Mouse (Mus musculus): ENCODE results near the gene Rec8. TPM values are rescaled to one million over a fixed set of nuclear protein-coding genes. Genes with fewer than 3 reads are reported as not detected.
A peak's percentile ranks its signal among the peaks of the same experiment; 100 is the strongest.

Rec8 gene
- total and polyA plus RNA-seq, 2 experiments from 2014 or later = 7.2 to 9.2 TPM

DNA sequence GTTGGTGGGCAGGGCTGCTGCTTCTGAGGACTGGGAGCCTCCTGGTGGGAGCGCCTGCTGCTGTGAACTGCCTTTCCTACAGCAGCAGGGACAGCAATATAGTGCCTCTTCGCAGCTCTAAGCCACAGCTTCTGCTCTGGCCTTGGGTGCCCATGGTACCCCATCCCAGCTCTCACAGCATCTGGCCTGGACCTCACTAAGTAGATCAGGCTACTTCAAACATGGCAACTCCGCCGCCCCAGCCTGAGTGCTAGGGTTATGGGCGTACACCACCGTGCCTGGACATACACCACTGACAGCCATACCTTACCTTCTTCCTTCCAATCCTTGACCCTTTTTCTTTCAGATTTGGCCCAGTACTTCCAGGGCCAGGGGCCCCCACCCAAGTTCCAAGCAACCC lies 9.5 kb upstream of the Rec8 start:
- H3K9ac ChIP-seq = no peak overlapping the region
- no peak for TF ChIP-seq CTCF (IDR thresholded peaks at IDR 0.05; ENCODE audit: low read depth)
- ATAC-seq (no peak), DNase-seq (no peak)
- H3K4me2 ChIP-seq (ENCODE audit: low read depth) = no peak overlapping the region
- H3K9me3 ChIP-seq (ENCODE audit: low read length) = no peaks in the 10 kb centered on the region
- H3K4me1 ChIP-seq (ENCODE audit: insufficient read depth) = no peaks in the 10 kb centered on the region
- no peak overlapping the region for H3K27ac ChIP-seq (ENCODE audit: low read depth, low read length)
- WGBS = 98% methylated on average over 6 of the region's 6 CpGs
- no peaks in the 10 kb centered on the region for H3K27me3 ChIP-seq (ENCODE audit: insufficient read depth, low read length)
- peaks cover 44% of the 10 kb centered on the region for H3K36me3 ChIP-seq (ENCODE audit: insufficient read depth)
- no peak overlapping the region for H3K4me3 ChIP-seq (ENCODE audit: low read depth, low read length)

DNA sequence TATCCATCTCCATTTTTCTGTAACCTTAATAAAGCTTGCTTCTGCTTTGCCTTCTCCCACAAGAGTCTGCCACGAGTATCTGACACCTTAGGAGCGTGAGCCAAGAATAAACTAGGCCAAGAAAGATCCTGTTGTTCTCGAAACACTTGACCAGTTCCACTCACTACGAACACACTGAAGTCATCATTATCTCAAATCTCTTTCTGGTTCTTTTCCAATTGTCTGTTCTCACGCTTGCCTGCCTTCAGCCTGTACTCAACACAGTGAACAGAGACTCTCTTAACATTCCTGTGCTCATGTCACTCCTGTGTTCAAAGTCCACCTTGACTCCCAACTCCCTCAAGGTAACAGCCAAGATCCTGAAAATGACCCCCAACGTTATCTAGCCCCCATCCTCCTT lies 4.5 kb upstream of the Rec8 start:
- DNase-seq (no peak), ATAC-seq (no peak)
- Histone ChIP-seq H3K4me1 (ENCODE audit: insufficient read depth) (no peaks in the 10 kb centered on the region), H3K4me2 (ENCODE audit: low read depth) (no peak overlapping the region), H3K4me3 (ENCODE audit: low read depth, low read length) (no peak overlapping the region), H3K36me3 (ENCODE audit: insufficient read depth) (peaks cover 16% of the 10 kb centered on the region), H3K27me3 (ENCODE audit: insufficient read depth, low read length) (no peaks in the 10 kb centered on the region), H3K27ac (ENCODE audit: low read depth, low read length) (no peak overlapping the region), H3K9me3 (ENCODE audit: low read length) (no peaks in the 10 kb centered on the region), H3K9ac (no peak overlapping the region)
- no peak for TF ChIP-seq CTCF (IDR thresholded peaks at IDR 0.05; ENCODE audit: low read depth)
- 57% methylated on average over 6 of the region's 6 CpGs for WGBS

DNA sequence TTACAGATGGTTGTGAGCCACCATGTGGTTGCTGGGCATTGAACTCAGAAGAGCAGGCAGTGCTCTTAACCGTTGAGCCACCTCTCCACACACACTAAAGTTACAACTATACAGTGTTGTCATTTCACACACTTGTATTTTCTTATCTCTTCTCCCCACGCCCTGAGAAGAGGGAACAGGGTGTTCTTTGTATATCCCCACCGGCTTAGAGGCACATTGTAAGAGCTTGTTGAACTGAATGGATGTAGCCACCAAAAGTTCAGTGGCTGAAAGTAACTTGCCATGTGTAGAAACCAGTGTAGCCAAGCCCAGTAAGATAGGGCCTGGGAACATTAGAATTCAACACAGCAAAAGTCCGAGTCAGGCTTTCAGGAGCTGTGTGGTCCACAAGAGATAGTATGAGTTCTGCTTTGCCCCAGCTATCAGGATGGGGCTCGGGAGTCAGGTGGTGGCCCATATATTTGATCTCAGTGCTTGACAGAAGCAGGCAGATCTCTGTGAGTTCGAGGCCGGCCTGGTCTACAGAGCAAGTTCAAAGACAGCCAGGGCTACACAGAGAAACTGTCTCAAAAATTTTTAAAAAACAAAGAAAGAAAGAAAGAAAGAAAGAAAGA lies 3.2 kb upstream of the Rec8 start:
- no peak overlapping the region for H3K9ac ChIP-seq
- H3K4me2 ChIP-seq (ENCODE audit: low read depth) = no peak overlapping the region
- 0 out of 2 replicates have a peak, but pooled peaks cover 3% of the 10 kb centered on the region for H3K36me3 ChIP-seq (ENCODE audit: insufficient read depth)
- 83% methylated on average over 7 of the region's 7 CpGs for WGBS
- ATAC-seq (no peak), DNase-seq (no peak)
- H3K27me3 ChIP-seq (ENCODE audit: insufficient read depth, low read length) = no peaks in the 10 kb centered on the region
- no peak overlapping the region for H3K27ac ChIP-seq (ENCODE audit: low read depth, low read length)
- H3K4me3 ChIP-seq (ENCODE audit: low read depth, low read length) = no peak overlapping the region
- H3K9me3 ChIP-seq (ENCODE audit: low read length) = no peaks in the 10 kb centered on the region
- no peaks in the 10 kb centered on the region for H3K4me1 ChIP-seq (ENCODE audit: insufficient read depth)
- TF ChIP-seq CTCF (IDR thresholded peaks at IDR 0.05; ENCODE audit: low read depth) = no peak

DNA sequence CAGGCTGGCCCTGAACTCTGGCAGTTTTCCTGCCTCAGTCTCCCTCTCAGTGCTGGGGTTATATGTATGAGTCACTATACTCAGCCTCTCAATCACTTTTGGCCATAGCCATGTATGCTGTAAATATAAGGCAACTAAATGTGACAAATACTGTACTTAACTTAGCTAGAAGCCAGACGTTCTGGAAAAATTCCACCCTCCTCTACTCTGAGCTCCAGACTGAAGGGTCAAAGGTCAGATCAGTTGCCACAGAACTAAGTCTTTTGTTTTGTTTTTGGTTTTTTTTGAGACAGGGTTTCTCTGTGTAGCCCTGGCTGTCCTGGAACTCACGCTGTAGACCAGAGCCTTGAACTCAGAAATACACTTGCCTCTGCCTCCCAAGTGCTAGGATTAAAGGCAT lies 2.0 kb upstream of the Rec8 start:
- no peak overlapping the region for H3K27ac ChIP-seq (ENCODE audit: low read depth, low read length)
- DNase-seq (no peak), ATAC-seq (no peak)
- H3K36me3 ChIP-seq (ENCODE audit: insufficient read depth) = no peaks in the 10 kb centered on the region
- H3K4me2 ChIP-seq (ENCODE audit: low read depth) = no peak overlapping the region
- H3K27me3 ChIP-seq (ENCODE audit: insufficient read depth, low read length) = no peaks in the 10 kb centered on the region
- WGBS = 47% methylated on average over 2 of the region's 2 CpGs
- H3K9me3 ChIP-seq (ENCODE audit: low read length) = no peaks in the 10 kb centered on the region
- H3K4me1 ChIP-seq (ENCODE audit: insufficient read depth) = no peaks in the 10 kb centered on the region
- no peak for TF ChIP-seq CTCF (IDR thresholded peaks at IDR 0.05; ENCODE audit: low read depth)
- H3K9ac ChIP-seq = no peak overlapping the region
- no peak overlapping the region for H3K4me3 ChIP-seq (ENCODE audit: low read depth, low read length)

DNA sequence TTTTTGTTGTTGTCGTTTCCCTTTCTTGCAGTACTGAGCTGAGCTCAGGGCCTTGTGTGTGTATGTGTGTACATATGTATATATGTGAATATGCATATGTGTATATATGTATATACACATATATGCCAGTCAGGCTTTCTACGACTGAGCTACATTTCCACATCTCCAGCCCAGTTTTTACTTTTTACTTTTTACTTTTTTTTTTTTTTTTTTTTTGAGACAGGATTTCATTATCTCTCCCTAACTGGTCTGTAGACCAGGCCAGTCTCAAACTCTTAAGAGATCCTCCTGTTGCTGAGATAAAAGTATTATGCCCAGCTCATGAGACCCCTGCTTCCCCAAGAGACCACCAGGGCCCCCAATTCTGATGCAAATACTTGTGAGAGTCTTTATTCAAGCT lies 993 bp upstream of the Rec8 start:
- Histone ChIP-seq H3K9ac (no peak overlapping the region), H3K27me3 (ENCODE audit: insufficient read depth, low read length) (no peaks in the 10 kb centered on the region), H3K36me3 (ENCODE audit: insufficient read depth) (no peaks in the 10 kb centered on the region), H3K4me1 (ENCODE audit: insufficient read depth) (no peaks in the 10 kb centered on the region), H3K4me3 (ENCODE audit: low read depth, low read length) (no peak overlapping the region), H3K4me2 (ENCODE audit: low read depth) (no peak overlapping the region), H3K9me3 (ENCODE audit: low read length) (no peaks in the 10 kb centered on the region), H3K27ac (ENCODE audit: low read depth, low read length) (no peak overlapping the region)
- no peak for DNase-seq
- TF ChIP-seq CTCF (IDR thresholded peaks at IDR 0.05; ENCODE audit: low read depth) = no peak
- 79% methylated on average over 2 of the region's 2 CpGs for WGBS
- ATAC-seq = no peak

DNA sequence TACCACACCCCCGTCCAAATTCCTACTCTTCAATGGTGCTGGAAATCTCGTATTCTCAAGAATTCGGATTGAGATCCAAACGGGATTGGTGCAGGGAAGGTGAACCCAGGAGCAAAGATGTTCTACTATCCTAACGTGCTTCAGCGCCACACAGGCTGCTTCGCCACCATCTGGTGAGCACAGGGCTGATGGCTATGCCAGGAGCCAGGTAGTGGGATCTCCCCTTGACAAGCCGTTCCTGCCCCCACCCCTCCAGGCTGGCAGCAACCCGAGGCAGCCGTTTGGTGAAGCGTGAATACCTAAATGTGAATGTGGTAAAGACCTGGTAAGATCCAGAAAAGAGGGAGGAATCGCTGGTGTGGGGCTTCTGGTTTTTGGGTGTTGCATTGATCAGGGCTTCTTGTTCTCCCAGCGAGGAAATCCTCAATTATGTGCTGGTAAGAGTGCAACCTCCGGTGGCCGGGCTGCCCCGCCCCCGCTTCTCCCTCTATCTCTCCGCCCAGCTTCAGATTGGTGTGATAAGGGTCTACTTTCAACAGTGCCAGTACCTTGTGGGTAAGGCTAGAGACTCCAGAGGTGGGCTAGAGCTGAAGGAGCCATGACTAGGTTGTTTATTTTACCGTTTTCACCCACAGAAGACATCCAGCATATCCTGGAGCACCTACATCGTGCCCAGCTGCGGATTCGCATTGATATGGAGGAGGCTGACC lies 804 bp downstream of the Rec8 start:
- H3K4me2 ChIP-seq (ENCODE audit: low read depth) = peak overlapping the region; percentile 28
- H3K27ac ChIP-seq (ENCODE audit: low read depth, low read length) = no peak overlapping the region
- DNase-seq (no peak), ATAC-seq (peak; percentile 41; the same call in 1 of the 2 replicates)
- H3K4me3 ChIP-seq (ENCODE audit: low read depth, low read length) = peak overlapping the region; percentile 18
- no peak for TF ChIP-seq CTCF (IDR thresholded peaks at IDR 0.05; ENCODE audit: low read depth)
- no peaks in the 10 kb centered on the region for H3K27me3 ChIP-seq (ENCODE audit: insufficient read depth, low read length)
- 51% methylated on average over 22 of the region's 22 CpGs for WGBS
- H3K9ac ChIP-seq = no peak overlapping the region
- H3K36me3 ChIP-seq (ENCODE audit: insufficient read depth) = no peaks in the 10 kb centered on the region
- H3K4me1 ChIP-seq (ENCODE audit: insufficient read depth) = no peaks in the 10 kb centered on the region
- no peaks in the 10 kb centered on the region for H3K9me3 ChIP-seq (ENCODE audit: low read length)

DNA sequence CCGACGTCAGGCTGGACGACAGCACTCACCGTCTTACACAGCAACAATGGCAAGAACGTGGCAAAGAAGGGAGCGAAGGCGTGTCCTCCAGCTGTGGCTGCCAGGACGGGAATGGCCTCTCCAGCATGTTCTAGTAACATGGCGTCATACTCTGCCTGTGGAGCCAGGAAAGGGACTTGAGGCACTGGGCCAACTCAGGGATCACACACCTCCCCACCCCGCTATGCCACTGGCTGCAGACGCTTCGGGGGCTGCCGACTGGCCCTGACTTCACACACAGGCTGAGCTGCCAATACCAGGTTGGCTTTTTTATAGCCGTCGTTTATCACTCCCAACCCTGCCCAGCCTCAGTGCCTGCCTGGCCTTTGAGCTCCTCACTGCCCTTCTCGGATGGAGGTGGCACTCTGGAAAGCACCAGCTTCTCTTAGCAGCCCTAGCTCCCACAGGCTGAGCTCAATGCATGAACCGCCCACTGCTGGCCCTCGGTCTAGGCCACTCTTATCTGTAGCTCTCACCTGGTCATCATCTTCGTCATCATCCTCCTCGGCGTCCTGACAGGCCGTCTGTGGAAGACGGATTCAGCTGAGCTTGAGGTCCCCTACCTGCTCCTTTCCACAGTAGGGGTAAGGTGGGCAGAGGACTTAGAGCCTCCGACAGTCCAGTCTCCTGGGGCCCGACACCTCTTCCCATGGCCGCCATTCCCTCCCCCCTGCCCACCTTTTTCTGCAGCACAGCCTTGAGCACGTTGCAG lies 10.4 kb downstream of the Rec8 start:
- Histone ChIP-seq H3K9ac (no peak overlapping the region), H3K4me1 (ENCODE audit: insufficient read depth) (no peaks in the 10 kb centered on the region), H3K27me3 (ENCODE audit: insufficient read depth, low read length) (no peaks in the 10 kb centered on the region), H3K4me2 (ENCODE audit: low read depth) (no peak overlapping the region), H3K9me3 (ENCODE audit: low read length) (no peaks in the 10 kb centered on the region), H3K27ac (ENCODE audit: low read depth, low read length) (no peak overlapping the region), H3K36me3 (ENCODE audit: insufficient read depth) (peaks cover 90% of the 10 kb centered on the region), H3K4me3 (ENCODE audit: low read depth, low read length) (no peak overlapping the region)
- ATAC-seq = no peak
- DNase-seq = no peak
- no peak for TF ChIP-seq CTCF (IDR thresholded peaks at IDR 0.05; ENCODE audit: low read depth)
- WGBS = 93% methylated on average over 27 of the region's 27 CpGs
